Mouse (Mus musculus): ENCODE results near the gene Banp. TPM values are rescaled to one million over a fixed set of nuclear protein-coding genes. Genes with fewer than 3 reads are reported as not detected.

Gene Banp
- polyA plus RNA-seq, 1 experiment from 2014 or later: 43.3 TPM

DNA sequence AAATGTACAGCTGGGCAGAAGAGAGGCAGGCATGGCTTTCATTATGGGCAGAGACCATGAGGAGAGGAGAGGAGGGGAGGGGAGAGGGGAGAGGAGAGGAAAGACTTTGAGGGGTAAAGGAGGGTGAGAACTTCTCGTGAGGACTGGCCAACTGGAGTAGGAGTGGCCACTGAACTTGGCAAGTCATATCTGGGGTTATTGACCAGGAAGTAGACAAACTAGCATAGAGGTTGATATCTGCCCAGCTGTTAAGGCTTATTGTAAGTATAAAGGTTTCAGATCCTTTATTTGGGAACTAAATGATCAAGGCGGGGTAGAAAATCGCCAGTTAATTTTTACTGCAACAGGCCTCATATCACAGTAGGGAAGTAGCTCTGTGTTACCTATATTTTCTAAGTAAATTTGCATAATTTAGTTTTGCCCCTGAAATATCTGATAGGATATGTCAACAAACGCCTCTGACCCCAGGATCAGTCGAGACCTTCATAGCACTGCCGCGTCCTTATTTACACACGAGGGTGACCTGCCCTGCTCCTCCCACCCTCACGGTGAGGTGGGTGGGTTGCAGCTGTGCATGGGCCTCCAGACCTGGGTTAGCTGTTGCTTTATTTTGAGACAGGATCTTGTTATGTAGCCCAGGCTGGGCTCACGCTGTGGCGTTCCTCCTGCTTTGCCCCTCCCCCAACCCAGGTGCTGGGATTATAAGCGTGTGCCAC, 113.1 kb downstream of the Banp start:
- H3K27me3 ChIP-seq: no peaks in the 10 kb centered on the region
- no peaks in the 10 kb centered on the region for H3K36me3 ChIP-seq
- WGBS: 72% methylated on average over 12 of the region's 12 CpGs
- no peaks in the 10 kb centered on the region for H3K9me3 ChIP-seq (replicated peaks)
- peaks cover 20% of the 10 kb centered on the region for H3K4me1 ChIP-seq
- no peak for ATAC-seq (replicated peaks; ENCODE audit: low FRiP score)
- no peak overlapping the region for H3K4me3 ChIP-seq (replicated peaks)
- no peak overlapping the region for H3K27ac ChIP-seq
- H3K9ac ChIP-seq: no peak overlapping the region
- no peak overlapping the region for H3K4me2 ChIP-seq

DNA sequence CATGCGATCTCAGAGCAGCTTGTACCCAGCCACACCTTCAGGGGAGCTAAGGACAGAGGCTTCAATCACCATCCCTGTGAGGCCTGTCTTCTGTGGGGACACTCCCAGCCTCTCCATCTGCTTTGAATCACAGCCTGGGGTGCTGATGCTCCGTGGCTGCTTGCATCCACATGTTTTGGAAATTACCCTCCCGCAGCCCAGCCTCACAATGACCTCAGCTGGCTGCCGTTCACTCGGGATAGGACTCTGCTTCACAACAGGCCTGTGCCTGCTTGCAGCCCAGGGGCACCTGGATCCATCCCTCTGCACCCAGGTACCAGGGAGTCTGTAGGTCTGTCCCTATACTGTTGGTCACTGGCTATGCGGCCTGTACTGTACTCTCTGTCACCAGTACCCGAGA, 114.8 kb downstream of the Banp start:
- Histone ChIP-seq H3K9ac (no peak overlapping the region), H3K9me3 (replicated peaks) (no peaks in the 10 kb centered on the region), H3K27ac (no peak overlapping the region), H3K4me1 (peaks cover 14% of the 10 kb centered on the region), H3K4me3 (replicated peaks) (no peak overlapping the region), H3K27me3 (no peaks in the 10 kb centered on the region), H3K36me3 (no peaks in the 10 kb centered on the region), H3K4me2 (no peak overlapping the region)
- no peak for ATAC-seq (replicated peaks; ENCODE audit: low FRiP score)
- WGBS: 80% methylated on average over 7 of the region's 7 CpGs

DNA sequence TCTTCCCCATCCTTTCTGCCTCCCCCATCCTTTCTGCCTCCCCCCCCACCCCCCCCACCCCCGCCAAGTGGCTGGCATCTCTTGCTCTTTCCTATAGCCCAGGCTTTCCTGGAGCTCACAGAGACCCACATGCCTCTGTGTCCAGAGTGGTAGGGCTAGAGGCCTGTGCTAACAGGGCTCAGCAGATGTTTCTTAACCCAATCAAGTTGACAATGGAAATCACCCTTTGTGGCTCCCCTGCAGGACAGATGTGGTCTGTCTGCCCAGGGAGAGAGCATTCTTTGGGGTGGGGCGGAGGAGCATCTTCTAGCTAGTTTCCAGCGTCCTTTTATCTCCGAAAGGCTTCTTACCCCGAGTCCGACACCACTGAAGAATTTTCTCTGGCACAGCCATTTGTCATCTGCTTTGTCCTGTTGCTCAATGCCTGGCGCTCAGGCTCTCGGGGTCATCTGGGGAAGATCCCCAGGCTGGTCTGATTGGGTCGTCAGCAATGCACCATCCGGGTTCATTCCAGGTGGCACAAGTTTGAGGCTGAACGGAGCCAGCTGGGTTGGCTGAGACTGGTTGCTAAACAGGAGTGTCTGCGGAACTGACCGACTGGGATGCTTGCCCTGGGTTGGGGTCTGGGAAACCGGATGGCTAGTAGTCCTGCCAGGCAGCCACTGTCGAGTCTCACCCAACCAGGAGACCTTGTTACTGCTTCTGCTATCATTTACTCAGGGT, 118.4 kb downstream of the Banp start:
- ATAC-seq (replicated peaks; ENCODE audit: low FRiP score): no peak
- WGBS: 53% methylated on average over 15 of the region's 15 CpGs
- Histone ChIP-seq H3K9ac (no peak overlapping the region), H3K27ac (no peak overlapping the region), H3K4me3 (replicated peaks) (no peak overlapping the region), H3K4me1 (peaks cover 14% of the 10 kb centered on the region), H3K36me3 (no peaks in the 10 kb centered on the region), H3K9me3 (replicated peaks) (no peaks in the 10 kb centered on the region), H3K27me3 (0 out of 2 replicates have a peak, but pooled peaks cover 2% of the 10 kb centered on the region), H3K4me2 (no peak overlapping the region)

DNA sequence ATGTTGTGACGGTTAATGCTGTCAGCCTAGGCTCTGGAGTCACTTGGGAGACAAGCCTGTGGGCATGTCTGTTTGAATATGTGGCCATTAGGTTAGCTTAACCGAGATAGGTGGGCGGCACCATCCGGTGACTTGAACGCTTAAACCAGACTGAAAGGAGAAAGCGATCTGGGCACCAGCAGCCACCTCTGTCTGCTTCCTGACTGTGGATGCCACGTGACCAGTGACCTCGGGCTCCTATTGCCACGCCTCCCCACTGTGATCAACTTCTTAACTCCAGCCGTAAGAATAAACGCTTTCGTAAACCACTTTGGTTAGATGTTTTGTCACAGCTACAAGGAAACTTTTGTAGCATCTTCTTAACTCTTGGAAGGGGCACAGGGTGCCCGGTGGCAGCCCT, 119.1 kb downstream of the Banp start:
- Histone ChIP-seq H3K36me3 (no peaks in the 10 kb centered on the region), H3K4me3 (replicated peaks) (no peak overlapping the region), H3K9ac (no peak overlapping the region), H3K4me1 (peaks cover 14% of the 10 kb centered on the region), H3K27me3 (0 out of 2 replicates have a peak, but pooled peaks cover 2% of the 10 kb centered on the region), H3K27ac (no peak overlapping the region), H3K9me3 (replicated peaks) (no peaks in the 10 kb centered on the region), H3K4me2 (no peak overlapping the region)
- no peak for ATAC-seq (replicated peaks; ENCODE audit: low FRiP score)
- WGBS: 74% methylated on average over 13 of the region's 13 CpGs

DNA sequence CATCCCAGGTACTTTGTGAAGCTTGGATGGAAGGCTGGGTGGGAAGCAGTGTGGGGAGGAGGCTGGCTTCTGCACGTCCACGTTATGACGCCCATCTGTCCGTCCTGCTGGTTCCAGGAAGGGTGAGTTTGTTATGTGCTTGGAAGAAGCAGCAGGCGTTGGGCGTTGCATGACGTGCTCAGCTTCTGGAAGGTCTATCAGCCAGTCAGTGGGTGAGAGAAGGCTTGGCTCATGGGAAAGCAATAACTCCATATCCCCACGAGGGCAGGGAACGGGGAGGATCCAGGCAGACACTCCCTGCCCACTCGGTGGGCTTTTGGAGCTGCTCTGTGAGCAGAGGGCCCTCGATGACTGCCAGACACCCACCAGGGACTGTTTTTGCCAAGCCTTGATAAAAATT, 119.7 kb downstream of the Banp start:
- no peaks in the 10 kb centered on the region for H3K9me3 ChIP-seq (replicated peaks)
- no peak overlapping the region for H3K4me2 ChIP-seq
- WGBS: 75% methylated on average over 11 of the region's 11 CpGs
- H3K4me3 ChIP-seq (replicated peaks): no peak overlapping the region
- no peak overlapping the region for H3K9ac ChIP-seq
- H3K36me3 ChIP-seq: no peaks in the 10 kb centered on the region
- 0 out of 2 replicates have a peak, but pooled peaks cover 4% of the 10 kb centered on the region for H3K27me3 ChIP-seq
- no peak overlapping the region for H3K27ac ChIP-seq
- H3K4me1 ChIP-seq: peaks cover 15% of the 10 kb centered on the region
- ATAC-seq (replicated peaks; ENCODE audit: low FRiP score): no peak

DNA sequence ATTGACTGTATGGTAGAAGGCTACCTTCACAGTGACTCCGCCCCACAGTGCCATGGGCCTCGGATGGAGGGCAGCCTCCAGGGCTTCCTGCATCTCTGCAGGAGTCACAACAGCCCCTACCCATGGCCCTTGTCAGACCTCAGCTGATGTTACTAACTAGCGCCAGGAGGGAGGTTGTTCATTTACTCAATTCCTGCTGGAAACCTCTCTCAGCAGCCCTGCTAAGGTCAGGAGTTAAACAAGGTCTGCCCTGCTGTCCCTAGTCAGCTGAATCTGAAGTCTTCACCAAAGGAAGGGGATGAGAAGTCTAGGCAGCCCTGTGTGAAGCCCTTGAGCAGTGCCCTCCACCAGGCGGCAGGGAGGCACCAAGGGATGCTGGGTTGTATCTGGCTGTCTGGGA, 121.6 kb downstream of the Banp start:
- no peak overlapping the region for H3K9ac ChIP-seq
- H3K9me3 ChIP-seq (replicated peaks): no peaks in the 10 kb centered on the region
- H3K4me3 ChIP-seq (replicated peaks): no peak overlapping the region
- no peaks in the 10 kb centered on the region for H3K36me3 ChIP-seq
- H3K27me3 ChIP-seq: peaks cover 16% of the 10 kb centered on the region
- H3K27ac ChIP-seq: no peak overlapping the region
- H3K4me2 ChIP-seq: no peak overlapping the region
- WGBS: 60% methylated on average over 4 of the region's 4 CpGs
- ATAC-seq (replicated peaks; ENCODE audit: low FRiP score): no peak
- H3K4me1 ChIP-seq: peaks cover 25% of the 10 kb centered on the region

DNA sequence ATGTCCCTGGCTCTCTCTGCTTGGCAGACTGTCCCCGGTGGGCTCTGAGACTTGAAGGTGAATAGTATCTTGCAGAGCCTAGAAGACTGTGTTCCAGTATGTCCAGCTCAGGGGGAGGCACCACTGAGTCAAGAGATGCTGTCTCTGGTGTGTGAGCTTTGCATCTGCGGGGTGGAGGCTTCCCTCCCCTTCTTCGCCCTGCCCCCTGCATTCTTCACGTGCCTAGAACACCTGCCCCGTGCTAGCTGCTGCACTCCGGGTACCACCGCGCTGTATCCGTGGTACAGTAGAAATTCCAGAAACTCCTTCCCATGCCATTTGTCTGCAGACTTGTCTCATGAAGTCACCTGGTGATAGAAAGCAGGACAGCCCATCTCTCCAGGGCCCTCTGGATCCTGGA, 124.4 kb downstream of the Banp start:
- Histone ChIP-seq H3K9ac (no peak overlapping the region), H3K4me1 (peaks cover 23% of the 10 kb centered on the region), H3K36me3 (no peaks in the 10 kb centered on the region), H3K27ac (no peak overlapping the region), H3K27me3 (peaks cover 24% of the 10 kb centered on the region), H3K4me3 (replicated peaks) (no peak overlapping the region), H3K9me3 (replicated peaks) (no peaks in the 10 kb centered on the region), H3K4me2 (no peak overlapping the region)
- 76% methylated on average over 9 of the region's 9 CpGs for WGBS
- ATAC-seq (replicated peaks; ENCODE audit: low FRiP score): no peak

DNA sequence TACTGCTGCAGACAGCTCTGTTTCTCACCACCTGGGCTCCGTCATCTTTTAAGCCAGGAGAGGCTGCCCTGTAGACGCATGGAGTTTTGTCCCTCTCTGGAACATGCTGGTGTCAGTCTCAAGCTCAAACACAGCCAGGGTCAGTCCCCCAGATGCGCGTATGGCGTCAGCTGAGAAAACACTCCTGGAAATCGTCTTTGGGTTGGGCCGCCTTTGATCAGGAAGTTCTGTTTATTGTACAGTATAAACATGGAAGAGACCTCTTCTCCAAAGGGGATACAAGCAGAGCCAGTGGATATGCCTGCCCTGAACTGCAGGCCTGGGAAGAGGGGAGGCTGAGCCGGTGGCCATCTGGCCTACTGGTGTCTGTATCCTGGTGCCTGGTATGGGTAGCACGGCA, 124.9 kb downstream of the Banp start:
- H3K27me3 ChIP-seq: peaks cover 24% of the 10 kb centered on the region
- no peaks in the 10 kb centered on the region for H3K9me3 ChIP-seq (replicated peaks)
- no peak overlapping the region for H3K9ac ChIP-seq
- no peak overlapping the region for H3K4me2 ChIP-seq
- no peaks in the 10 kb centered on the region for H3K36me3 ChIP-seq
- H3K27ac ChIP-seq: no peak overlapping the region
- no peak for ATAC-seq (replicated peaks; ENCODE audit: low FRiP score)
- 57% methylated on average over 9 of the region's 9 CpGs for WGBS
- peaks cover 23% of the 10 kb centered on the region for H3K4me1 ChIP-seq
- H3K4me3 ChIP-seq (replicated peaks): no peak overlapping the region

DNA sequence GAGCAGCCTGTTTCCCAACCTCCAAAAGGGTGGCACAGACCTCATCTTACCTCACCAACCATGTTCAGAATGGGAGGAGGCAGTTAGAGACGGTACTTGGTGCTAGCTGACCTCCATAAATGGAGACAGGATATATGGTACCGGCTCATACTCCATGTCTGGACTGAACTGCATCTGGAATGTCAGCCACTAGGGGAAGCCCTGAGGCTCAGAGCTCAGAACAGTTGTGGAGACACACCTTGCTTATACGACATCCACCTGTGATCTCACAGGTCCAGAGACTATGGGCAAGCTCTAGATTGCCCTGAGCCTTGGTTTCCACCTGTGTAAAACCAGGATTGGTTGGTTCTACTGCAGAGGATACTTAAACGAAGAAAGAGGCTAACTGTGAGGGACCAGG, 125.4 kb downstream of the Banp start:
- 69% methylated on average over 4 of the region's 4 CpGs for WGBS
- H3K4me1 ChIP-seq: peaks cover 27% of the 10 kb centered on the region

DNA sequence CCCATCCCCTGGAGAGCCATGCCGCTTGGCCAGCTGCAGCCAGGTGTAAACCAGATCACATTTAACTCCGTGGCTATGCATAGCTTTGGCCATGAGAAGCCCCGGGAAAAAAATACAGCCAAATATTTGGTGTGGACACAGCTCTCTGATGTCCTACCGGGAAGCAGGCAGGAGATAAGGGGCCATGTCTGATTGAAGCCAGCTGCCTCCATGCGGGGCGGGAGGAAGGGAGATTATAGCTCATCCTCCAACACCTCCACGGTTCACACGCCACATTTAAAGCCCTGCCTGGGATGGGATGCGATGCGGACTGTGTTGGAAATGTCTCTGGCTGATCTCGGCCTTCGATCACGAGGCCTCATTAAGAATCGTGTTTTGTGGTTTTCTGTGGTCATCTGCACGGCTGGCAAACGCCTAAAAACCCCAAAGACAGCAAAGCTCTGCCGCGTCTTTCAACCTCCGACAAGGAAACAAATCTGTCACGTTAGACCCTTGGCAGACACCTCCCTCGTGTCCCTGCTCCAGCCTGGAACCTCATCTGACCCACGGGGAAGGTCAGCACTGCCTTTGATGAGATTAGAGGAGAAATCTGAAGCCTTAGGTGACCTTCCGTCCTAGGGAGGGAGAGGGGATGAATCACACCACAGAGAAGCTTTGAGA, 126.8 kb downstream of the Banp start:
- Histone ChIP-seq H3K27me3 (peaks cover 22% of the 10 kb centered on the region), H3K4me3 (replicated peaks) (no peak overlapping the region), H3K9ac (no peak overlapping the region), H3K4me1 (peaks cover 37% of the 10 kb centered on the region), H3K36me3 (no peaks in the 10 kb centered on the region), H3K27ac (no peak overlapping the region), H3K4me2 (peak overlapping the region; percentile 22), H3K9me3 (replicated peaks) (no peaks in the 10 kb centered on the region)
- no peak for ATAC-seq (replicated peaks; ENCODE audit: low FRiP score)
- WGBS: 19% methylated on average over 23 of the region's 23 CpGs

More for the DNA sequence above, 125.4 kb downstream of the Banp start:
- H3K27me3 ChIP-seq: peaks cover 24% of the 10 kb centered on the region
- no peak overlapping the region for H3K27ac ChIP-seq
- H3K4me3 ChIP-seq (replicated peaks): no peak overlapping the region
- no peak overlapping the region for H3K4me2 ChIP-seq
- no peaks in the 10 kb centered on the region for H3K9me3 ChIP-seq (replicated peaks)
- H3K9ac ChIP-seq: no peak overlapping the region
- H3K36me3 ChIP-seq: no peaks in the 10 kb centered on the region
- no peak for ATAC-seq (replicated peaks; ENCODE audit: low FRiP score)

DNA sequence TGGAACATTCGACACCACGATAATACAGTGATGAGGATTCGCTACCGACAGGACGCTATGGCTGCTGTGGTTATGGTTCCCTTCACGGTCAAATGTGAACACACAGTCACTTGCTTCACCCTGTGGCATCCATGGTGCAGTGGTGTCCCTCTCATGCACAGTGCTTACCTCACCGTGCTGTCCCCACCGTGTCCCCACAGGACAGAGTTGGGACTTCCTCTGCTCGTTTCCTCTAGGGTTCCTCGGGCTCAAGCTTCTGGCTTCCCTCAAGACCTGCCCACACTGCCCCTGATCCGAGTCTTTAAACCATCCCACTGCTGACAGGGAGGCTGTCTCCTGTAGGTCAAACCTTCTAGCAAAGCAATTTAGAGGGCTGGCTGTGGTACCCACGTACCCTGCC, 128.8 kb downstream of the Banp start:
- Histone ChIP-seq H3K27ac (no peak overlapping the region), H3K9ac (no peak overlapping the region), H3K27me3 (peaks cover 22% of the 10 kb centered on the region), H3K36me3 (no peaks in the 10 kb centered on the region), H3K4me3 (replicated peaks) (no peak overlapping the region), H3K4me1 (peaks cover 37% of the 10 kb centered on the region), H3K4me2 (no peak overlapping the region), H3K9me3 (replicated peaks) (no peaks in the 10 kb centered on the region)
- WGBS: 77% methylated on average over 12 of the region's 12 CpGs
- no peak for ATAC-seq (replicated peaks; ENCODE audit: low FRiP score)

Data from kidney, embryonic 15.5 days (tissue).